14 mouse cellular contexts compared by ENCODE assay signal in the genomic region with DNA sequence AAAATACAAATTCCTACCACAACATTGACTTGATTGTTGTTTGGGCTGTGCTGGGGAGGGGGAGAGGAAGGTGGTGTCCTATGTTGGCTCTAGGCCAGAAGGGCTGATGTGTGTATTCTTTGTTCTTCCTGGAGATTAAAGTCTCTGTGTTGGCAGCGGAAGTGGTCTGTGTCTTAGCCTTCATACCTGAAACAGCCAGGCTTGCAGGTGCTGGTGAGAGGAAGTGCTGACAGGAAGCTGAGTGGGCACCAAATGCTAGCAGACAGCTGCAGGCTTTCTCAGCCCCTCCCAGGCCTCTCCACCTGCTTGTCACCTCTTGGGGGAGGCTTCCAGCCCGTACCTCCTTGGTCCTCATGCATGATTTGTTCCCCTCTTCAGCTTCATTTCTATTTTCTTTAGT. TPM values are rescaled to one million over a fixed set of nuclear protein-coding genes. Genes with fewer than 3 reads are reported as not detected.
DNase-seq lines count a peak whose midpoint lies in the region; ATAC-seq and TF ChIP-seq lines count a peak whose summit lies in the region.
"Had no signal": no experiment of that assay in that cellular context is flagged by ENCODE, and none has a peak within 500 bp of the region (broad histone marks: within the 10 kb centered on the region; RNA-seq: fewer than 3 reads in every experiment).

No protein-coding gene starts in this region.

- no peaks in the 10 kb centered on the region for H3K27me3 ChIP-seq in liver, postnatal 0 days (ENCODE audit: insufficient read depth, low read length)
- no peaks in the 10 kb centered on the region for H3K27me3 ChIP-seq in liver, embryonic 12.5 days (replicated peaks)
- H3K27me3 ChIP-seq: heart, embryonic 12.5 days; intestine, embryonic 15.5 days had no signal

- TF ChIP-seq EP300 in liver, postnatal 0 days (IDR thresholded peaks at IDR 0.05; ENCODE audit: low read depth) = no peak

- 0 out of 2 replicates have a peak overlapping the region, but pooled peaks have one; percentile 22 for H3K27ac ChIP-seq in liver, postnatal 0 days (ENCODE audit: low read depth)
- no peak overlapping the region for H3K27ac ChIP-seq in liver, embryonic 12.5 days
- peak overlapping the region; percentile 72; the same call in 1 of the 2 replicates for H3K27ac ChIP-seq in bone marrow, adult 2 months (ENCODE audit: control insufficient read depth, insufficient read depth, low read depth, low read length, poor library complexity)
- H3K27ac ChIP-seq: intestine, embryonic 15.5 days had no signal

- H3K4me1 ChIP-seq in liver, postnatal 0 days (ENCODE audit: insufficient read depth) = no peaks in the 10 kb centered on the region
- H3K4me1 ChIP-seq in liver, embryonic 12.5 days = no peaks in the 10 kb centered on the region
- H3K4me1 ChIP-seq in bone marrow, adult 2 months (ENCODE audit: control insufficient read depth, insufficient read depth, low read length) = peaks cover 5% of the 10 kb centered on the region
- H3K4me1 ChIP-seq: intestine, embryonic 15.5 days had no signal

- no peak overlapping the region for H3K4me2 ChIP-seq in liver, postnatal 0 days (ENCODE audit: low read depth, low read length)
- H3K4me2 ChIP-seq in liver, embryonic 12.5 days = no peak overlapping the region
- H3K4me2 ChIP-seq: heart, embryonic 12.5 days; intestine, embryonic 15.5 days; liver, embryonic 11.5 days had no signal

- no peaks in the 10 kb centered on the region for H3K9me3 ChIP-seq in liver, postnatal 0 days (ENCODE audit: low read length)
- H3K9me3 ChIP-seq in liver, embryonic 12.5 days (replicated peaks) = no peaks in the 10 kb centered on the region
- H3K9me3 ChIP-seq: heart, embryonic 12.5 days; intestine, embryonic 15.5 days had no signal

- TF ChIP-seq POLR2A in bone marrow, adult 2 months (IDR thresholded peaks at IDR 0.05; ENCODE audit: borderline replicate concordance, control insufficient read depth, low read depth, low read length) = no peak

- no peak for TF ChIP-seq CTCF in liver, postnatal 0 days (IDR thresholded peaks at IDR 0.05; ENCODE audit: low read depth)
- no peak for TF ChIP-seq CTCF in bone marrow, adult 2 months (IDR thresholded peaks at IDR 0.05; ENCODE audit: control insufficient read depth, insufficient read depth, low read length)

- 54% methylated on average over 2 of the region's 2 CpGs for WGBS in liver, postnatal 0 days (ENCODE audit: insufficient replicate concordance)
- 68% methylated on average over 2 of the region's 2 CpGs for WGBS in liver, embryonic 12.5 days (ENCODE audit: insufficient replicate concordance)
- 28% methylated on average over 2 of the region's 2 CpGs for WGBS in bone marrow, adult 2 months

- peaks cover 59% of the 10 kb centered on the region for H3K36me3 ChIP-seq in liver, postnatal 0 days (replicated peaks; ENCODE audit: insufficient read depth, low read length)
- H3K36me3 ChIP-seq in liver, embryonic 12.5 days = peaks cover 33% of the 10 kb centered on the region
- H3K36me3 ChIP-seq: intestine, embryonic 15.5 days had no signal

- no peak overlapping the region for H3K9ac ChIP-seq in liver, postnatal 0 days (replicated peaks)
- no peak overlapping the region for H3K9ac ChIP-seq in liver, embryonic 12.5 days
- H3K9ac ChIP-seq: heart, embryonic 12.5 days; intestine, embryonic 15.5 days had no signal

- no peak overlapping the region for H3K4me3 ChIP-seq in liver, postnatal 0 days (ENCODE audit: low read depth, low read length)
- no peak overlapping the region for H3K4me3 ChIP-seq in liver, embryonic 12.5 days
- H3K4me3 ChIP-seq in bone marrow, adult 2 months (replicated peaks; ENCODE audit: control insufficient read depth, low read depth, low read length) = no peak overlapping the region
- H3K4me3 ChIP-seq: heart, embryonic 12.5 days; intestine, embryonic 15.5 days had no signal

- peak; percentile 33 for DNase-seq in liver, postnatal 0 days
- DNase-seq in natural killer cell, adult 2 months (ENCODE audit: low spot score in 2 of 2) = peak; percentile 71 to 84
- peak; percentile 89 to 96 for DNase-seq in thymus, postnatal 10 days (ENCODE audit: low spot score in 2 of 2)
- DNase-seq in layer of hippocampus, postnatal 25 days (ENCODE audit: extremely low spot score in 1 of 2, low spot score in 1 of 2) = no peak
- DNase-seq in frontal cortex, postnatal 14 days (ENCODE audit: low spot score in 2 of 2) = no peak
- DNase-seq in testis, postnatal 10 days (ENCODE audit: low spot score) = no peak
- DNase-seq: adrenal gland, postnatal 10 days; cerebellum, adult 11 months; layer of hippocampus, postnatal 36 days had no signal

- peak; percentile 24; the same call in 1 of the 2 replicates for ATAC-seq in liver, postnatal 0 days
- ATAC-seq in liver, embryonic 12.5 days = no peak
- ATAC-seq: intestine, embryonic 15.5 days had no signal

RNA-seq across cellular contexts. Expression of a gene that starts 6.8 kb away (rescaled TPM):
- 1.4 and 1.7 TPM in 2 replicates for polyA plus RNA-seq in liver, postnatal 0 days (2015; fragmentation: Nextera tagmentation; extraction: Ambion mirVana)
- 2.3 and 2.6 TPM in 2 replicates for polyA plus RNA-seq in liver, embryonic 12.5 days (2016; fragmentation: Nextera tagmentation; extraction: Ambion mirVana)
- polyA plus RNA-seq in bone marrow, adult 2 months (2011; ENCODE audit: insufficient read depth, insufficient read length, low replicate concordance, missing spikeins) = 11.3 and 32.6 TPM in 2 replicates
- total RNA-seq in layer of hippocampus, postnatal 25 days (2021) = 10 to 100 TPM; 71.1 to 71.4 TPM

RNA-seq across cellular contexts. Expression of a gene that starts 9.5 kb away (rescaled TPM):
- 14.4 and 14.7 TPM in 2 replicates for polyA plus RNA-seq in liver, postnatal 0 days (2015; fragmentation: Nextera tagmentation; extraction: Ambion mirVana)
- polyA plus RNA-seq in liver, embryonic 12.5 days (2016; fragmentation: Nextera tagmentation; extraction: Ambion mirVana) = 3.8 and 4.0 TPM in 2 replicates
- polyA plus RNA-seq in bone marrow, adult 2 months (2011; ENCODE audit: insufficient read depth, insufficient read length, low replicate concordance, missing spikeins) = 4.1 and 6.2 TPM in 2 replicates
- total RNA-seq in layer of hippocampus, postnatal 25 days (2021) = 1 to 10 TPM; 2.5 to 3.3 TPM

RNA-seq across cellular contexts. Expression of a gene that starts 14.7 kb away (rescaled TPM):
- polyA plus RNA-seq in liver, postnatal 0 days (2015; fragmentation: Nextera tagmentation; extraction: Ambion mirVana) = 1.1 and 2.3 TPM in 2 replicates
- polyA plus RNA-seq in liver, embryonic 12.5 days (2016; fragmentation: Nextera tagmentation; extraction: Ambion mirVana) = 2.6 and 3.2 TPM in 2 replicates
- 7.0 and 10.7 TPM in 2 replicates for polyA plus RNA-seq in bone marrow, adult 2 months (2011; ENCODE audit: insufficient read depth, insufficient read length, low replicate concordance, missing spikeins)
- total RNA-seq in layer of hippocampus, postnatal 25 days (2021) = not detected
- total RNA-seq: layer of hippocampus, postnatal 36 days had no signal

RNA-seq across cellular contexts. Expression of a gene that starts 30.5 kb away (rescaled TPM):
- polyA plus RNA-seq in liver, postnatal 0 days (2015; fragmentation: Nextera tagmentation; extraction: Ambion mirVana) = 210 and 215 TPM in 2 replicates
- polyA plus RNA-seq in liver, embryonic 12.5 days (2016; fragmentation: Nextera tagmentation; extraction: Ambion mirVana) = 211 and 222 TPM in 2 replicates
- 153 and 193 TPM in 2 replicates for polyA plus RNA-seq in bone marrow, adult 2 months (2011; ENCODE audit: insufficient read depth, insufficient read length, low replicate concordance, missing spikeins)
- 10 to 100 TPM; 64.4 to 66.0 TPM for total RNA-seq in layer of hippocampus, postnatal 25 days (2021)

RNA-seq across cellular contexts. Expression of a gene that starts 30.6 kb away (rescaled TPM):
- 33.5 and 39.1 TPM in 2 replicates for polyA plus RNA-seq in liver, postnatal 0 days (2015; fragmentation: Nextera tagmentation; extraction: Ambion mirVana)
- 132 and 138 TPM in 2 replicates for polyA plus RNA-seq in liver, embryonic 12.5 days (2016; fragmentation: Nextera tagmentation; extraction: Ambion mirVana)
- polyA plus RNA-seq in bone marrow, adult 2 months (2011; ENCODE audit: insufficient read depth, insufficient read length, low replicate concordance, missing spikeins) = 314 and 361 TPM in 2 replicates
- total RNA-seq in layer of hippocampus, postnatal 25 days (2021) = 10 to 100 TPM; 24.1 to 27.6 TPM

Comparison
In these comparisons a context has a peak if more than half of its experiments do, and no peak if none do; other contexts are left out.
1. DNase-seq: peak in liver, postnatal 0 days (single experiment), natural killer cell, adult 2 months (2 of 2) and thymus, postnatal 10 days (2 of 2); none in layer of hippocampus, postnatal 25 days (0 of 2), frontal cortex, postnatal 14 days (0 of 2) and testis, postnatal 10 days (single experiment).